Mouse (Mus musculus) small intestine, adult 2 months (tissue): ENCODE measurements at regions not wholly inside any gene's neighbourhood (a gene's known extent, or its start where the extent isn't known, plus 50 kb on each side); places are given as distances from the start of the nearest gene placed in this dataset.

Experiments used
- CTCF ChIP-seq: fragments of 200-500 bp; IDR thresholded peaks from 2 replicates; pipeline ENCODE4 v1.5.1; 2012; ENCODE audit warnings: low read depth, mild to moderate bottlenecking, control low read depth, inconsistent platforms, low read length, moderate library complexity, mixed read lengths; ENCODE audit not compliant: insufficient replicate concordance, insufficient read length; ENCODE audit errors: extremely low read depth
- POLR2A ChIP-seq: fragments of 200-500 bp; IDR thresholded peaks from 2 replicates; pipeline ENCODE4 v1.6.1; 2012; ENCODE audit warnings: low read depth, mild to moderate bottlenecking, control low read depth, inconsistent platforms, low read length, moderate library complexity

DNA sequence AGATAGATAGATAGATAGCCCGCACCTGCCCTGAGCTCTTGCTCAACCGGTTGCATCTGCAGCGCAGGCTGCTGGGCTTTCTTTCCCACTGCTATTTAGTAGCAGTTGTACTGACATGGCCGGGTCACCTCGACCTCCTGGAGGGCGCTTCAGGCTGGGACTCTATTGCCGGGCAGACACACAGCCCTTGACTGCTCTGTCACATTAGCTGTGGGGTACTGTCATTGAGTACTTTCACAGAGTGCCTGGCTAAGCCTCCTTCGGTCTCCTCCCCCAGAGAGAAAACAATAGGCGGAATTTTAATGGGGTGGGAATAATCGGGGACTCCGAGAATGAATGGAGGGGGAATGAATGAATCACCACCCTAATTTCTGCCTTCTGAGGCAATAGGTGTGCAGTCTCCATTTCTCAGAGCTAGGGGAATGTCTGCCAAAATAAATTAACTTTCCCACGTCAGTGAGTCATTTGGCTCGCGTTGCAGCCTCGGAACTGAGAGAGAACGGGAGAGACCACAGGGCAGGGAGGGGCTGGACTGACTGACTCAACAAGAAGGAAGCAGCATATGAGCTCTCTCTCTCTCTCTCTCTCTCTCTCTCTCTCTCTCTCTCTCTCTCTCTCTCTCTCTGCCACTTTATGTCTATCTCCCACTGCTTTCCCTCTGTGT is 101.6 kb upstream of the Med13l start:
- no peak for TF ChIP-seq CTCF
- TF ChIP-seq POLR2A: no peak
